Mouse (Mus musculus): Measurements from ENCODE around the gene Ggact.

- TF ChIP-seq POLR2A (IDR thresholded peaks at IDR 0.05; ENCODE audit: borderline replicate concordance, low read depth, low read length) (no peak), CTCF (IDR thresholded peaks at IDR 0.05; ENCODE audit: low read depth, low read length) (no peak)
Observed at GRCm38 (mm10) chr14:122953331-122953730, 39.8 kb upstream of the Ggact start.
